Mouse (Mus musculus): ENCODE data around the gene Muc5b. TPM values are rescaled to one million over a fixed set of nuclear protein-coding genes. Genes with fewer than 3 reads are reported as not detected.
A peak's percentile ranks its signal among the peaks of the same experiment; 100 is the strongest.

Muc5b gene
- polyA plus RNA-seq, 1 experiment from 2014 or later = 0.17 TPM

GRCm38 (mm10) chr7:141870553-141870952 lies 31.7 kb downstream of the Muc5b start:
- DNase-seq (ENCODE audit: low spot score) = no peak
- no peak for ATAC-seq (ENCODE audit: low read depth)
- H3K9me3 ChIP-seq (ENCODE audit: control insufficient read depth, low read length) = no peaks in the 10 kb centered on the region
- no peak overlapping the region for H3K9ac ChIP-seq (ENCODE audit: low read depth, low read length)
- peaks cover 23% of the 10 kb centered on the region; the same call in 1 of the 2 replicates for H3K36me3 ChIP-seq (ENCODE audit: control insufficient read depth, insufficient read depth, low read length)
- no peak overlapping the region for H3K4me3 ChIP-seq (ENCODE audit: low read depth, low read length)
- H3K4me1 ChIP-seq (ENCODE audit: control insufficient read depth, insufficient read depth, low read length) = no peaks in the 10 kb centered on the region
- no peaks in the 10 kb centered on the region for H3K27me3 ChIP-seq (replicated peaks; ENCODE audit: control insufficient read depth, insufficient read depth, low read length)
- no peak overlapping the region for H3K4me2 ChIP-seq (ENCODE audit: low read depth, low read length)
- no peak overlapping the region for H3K27ac ChIP-seq (replicated peaks; ENCODE audit: low read depth, low read length)
- 84% methylated on average over 5 of the region's 5 CpGs for WGBS

DNA sequence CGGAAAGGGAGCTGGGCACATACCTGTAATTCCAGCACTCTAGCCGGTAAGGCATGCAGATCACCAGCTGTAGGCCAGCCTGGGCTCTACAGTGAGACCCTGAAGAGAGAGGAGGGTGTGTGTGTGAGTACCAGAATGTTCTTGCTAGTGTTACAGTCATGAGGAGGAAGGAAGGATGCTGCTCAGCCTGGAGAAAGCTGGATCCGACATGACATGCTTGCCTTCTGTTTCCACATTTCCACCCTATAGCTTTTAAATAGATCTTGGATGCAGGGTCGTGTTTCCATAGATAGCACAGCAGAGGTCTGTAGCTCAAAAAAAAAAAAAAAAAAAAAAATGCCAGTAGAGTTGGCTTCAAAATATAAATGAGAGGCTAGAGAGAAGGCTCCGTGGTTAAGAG lies 36.0 kb downstream of the Muc5b start:
- H3K9ac ChIP-seq (ENCODE audit: low read depth, low read length) = no peak overlapping the region
- DNase-seq (ENCODE audit: low spot score) (no peak), ATAC-seq (ENCODE audit: low read depth) (no peak)
- no peak overlapping the region for H3K4me3 ChIP-seq (ENCODE audit: low read depth, low read length)
- H3K27ac ChIP-seq (replicated peaks; ENCODE audit: low read depth, low read length) = no peak overlapping the region
- no peak overlapping the region for H3K4me2 ChIP-seq (ENCODE audit: low read depth, low read length)
- H3K27me3 ChIP-seq (replicated peaks; ENCODE audit: control insufficient read depth, insufficient read depth, low read length) = no peaks in the 10 kb centered on the region
- H3K4me1 ChIP-seq (ENCODE audit: control insufficient read depth, insufficient read depth, low read length) = no peaks in the 10 kb centered on the region
- no peaks in the 10 kb centered on the region for H3K9me3 ChIP-seq (ENCODE audit: control insufficient read depth, low read length)
- H3K36me3 ChIP-seq (ENCODE audit: control insufficient read depth, insufficient read depth, low read length) = peaks cover 40% of the 10 kb centered on the region; the same call in 1 of the 2 replicates
- 89% methylated on average over 5 of the region's 5 CpGs for WGBS

DNA sequence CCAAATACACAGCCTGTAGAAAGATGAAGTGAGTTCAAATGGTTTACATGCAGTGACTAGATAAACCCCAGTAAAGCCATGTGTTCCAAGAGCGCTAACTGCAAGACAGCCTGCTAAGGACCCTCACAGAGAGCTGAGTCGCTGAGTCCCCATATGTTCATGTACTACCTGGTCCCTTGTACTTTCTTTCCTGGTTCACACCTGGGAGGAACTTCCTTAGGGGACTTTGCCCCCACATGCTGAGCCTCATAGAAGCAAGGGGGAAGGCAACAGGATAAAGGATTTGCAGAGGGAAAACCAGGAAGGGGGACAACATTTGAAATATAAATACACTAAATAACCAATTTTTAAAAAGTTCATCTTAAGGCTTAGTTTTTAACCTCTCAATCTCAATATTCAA lies 39.9 kb downstream of the Muc5b start:
- no peak overlapping the region for H3K4me3 ChIP-seq (ENCODE audit: low read depth, low read length)
- no peak overlapping the region for H3K4me2 ChIP-seq (ENCODE audit: low read depth, low read length)
- no peak overlapping the region for H3K9ac ChIP-seq (ENCODE audit: low read depth, low read length)
- no peak for ATAC-seq (ENCODE audit: low read depth)
- H3K36me3 ChIP-seq (ENCODE audit: control insufficient read depth, insufficient read depth, low read length) = peaks cover 69% of the 10 kb centered on the region
- no peak overlapping the region for H3K27ac ChIP-seq (replicated peaks; ENCODE audit: low read depth, low read length)
- WGBS = 98% methylated on average over 2 of the region's 2 CpGs
- H3K9me3 ChIP-seq (ENCODE audit: control insufficient read depth, low read length) = no peaks in the 10 kb centered on the region
- DNase-seq (ENCODE audit: low spot score) = no peak
- H3K27me3 ChIP-seq (replicated peaks; ENCODE audit: control insufficient read depth, insufficient read depth, low read length) = no peaks in the 10 kb centered on the region
- H3K4me1 ChIP-seq (ENCODE audit: control insufficient read depth, insufficient read depth, low read length) = no peaks in the 10 kb centered on the region

DNA sequence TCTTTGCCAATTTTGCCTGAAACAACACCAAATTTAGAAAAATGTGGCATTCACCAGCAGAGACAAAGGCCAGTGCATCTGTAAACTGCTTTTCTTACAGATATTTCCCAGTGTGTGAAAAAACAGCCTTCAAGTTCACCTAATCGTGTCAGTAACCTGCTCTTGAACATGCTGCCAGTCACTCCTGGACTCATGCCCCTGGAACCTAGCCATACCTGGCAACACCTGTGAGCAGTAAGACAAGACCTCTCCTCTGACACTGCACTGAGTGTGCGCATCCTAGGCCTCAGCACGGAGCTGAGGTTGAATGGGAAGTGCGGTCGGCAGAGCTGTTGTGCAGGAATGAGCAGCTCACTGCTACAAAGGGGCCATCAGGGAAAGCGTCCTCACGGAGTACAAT lies 53.3 kb downstream of the Muc5b start:
- H3K4me3 ChIP-seq (ENCODE audit: low read depth, low read length) = no peak overlapping the region
- WGBS = 95% methylated on average over 7 of the region's 7 CpGs
- ATAC-seq (ENCODE audit: low read depth) = no peak

GRCm38 (mm10) chr7:141901825-141902224 lies 63.0 kb downstream of the Muc5b start:
- WGBS = under 1% methylated on average over 15 of the region's 16 CpGs
- ATAC-seq (ENCODE audit: low read depth) = peak; percentile 34
- Histone ChIP-seq H3K36me3 (ENCODE audit: control insufficient read depth, insufficient read depth, low read length) (no peaks in the 10 kb centered on the region), H3K4me3 (ENCODE audit: low read depth, low read length) (peak overlapping the region; percentile 63), H3K9me3 (ENCODE audit: control insufficient read depth, low read length) (no peaks in the 10 kb centered on the region), H3K4me2 (ENCODE audit: low read depth, low read length) (peak overlapping the region; percentile 74), H3K4me1 (ENCODE audit: control insufficient read depth, insufficient read depth, low read length) (peaks cover 21% of the 10 kb centered on the region), H3K9ac (ENCODE audit: low read depth, low read length) (peak overlapping the region; percentile 87), H3K27me3 (replicated peaks; ENCODE audit: control insufficient read depth, insufficient read depth, low read length) (0 out of 2 replicates have a peak, but pooled peaks cover 4% of the 10 kb centered on the region), H3K27ac (replicated peaks; ENCODE audit: low read depth, low read length) (peak overlapping the region; percentile 45; the same call in 1 of the 2 replicates)
- peak; percentile 6 for DNase-seq (ENCODE audit: low spot score)

More for the DNA sequence above, 53.3 kb downstream of the Muc5b start:
- Histone ChIP-seq H3K4me1 (ENCODE audit: control insufficient read depth, insufficient read depth, low read length) (no peaks in the 10 kb centered on the region), H3K9ac (ENCODE audit: low read depth, low read length) (no peak overlapping the region), H3K9me3 (ENCODE audit: control insufficient read depth, low read length) (no peaks in the 10 kb centered on the region), H3K36me3 (ENCODE audit: control insufficient read depth, insufficient read depth, low read length) (peaks cover 59% of the 10 kb centered on the region), H3K27me3 (replicated peaks; ENCODE audit: control insufficient read depth, insufficient read depth, low read length) (no peaks in the 10 kb centered on the region), H3K4me2 (ENCODE audit: low read depth, low read length) (no peak overlapping the region), H3K27ac (replicated peaks; ENCODE audit: low read depth, low read length) (no peak overlapping the region)
- no peak for DNase-seq (ENCODE audit: low spot score)

- WGBS = under 1% methylated on average over 26 of the region's 44 CpGs
- no peaks in the 10 kb centered on the region for H3K36me3 ChIP-seq (ENCODE audit: control insufficient read depth, insufficient read depth, low read length)
- peak overlapping the region; percentile 74 for H3K4me2 ChIP-seq (ENCODE audit: low read depth, low read length)
- H3K9me3 ChIP-seq (ENCODE audit: control insufficient read depth, low read length) = no peaks in the 10 kb centered on the region
- 0 out of 2 replicates have a peak, but pooled peaks cover 4% of the 10 kb centered on the region for H3K27me3 ChIP-seq (replicated peaks; ENCODE audit: control insufficient read depth, insufficient read depth, low read length)
- peaks cover 21% of the 10 kb centered on the region for H3K4me1 ChIP-seq (ENCODE audit: control insufficient read depth, insufficient read depth, low read length)
- ATAC-seq (ENCODE audit: low read depth) (peak; percentile 96), DNase-seq (ENCODE audit: low spot score) (peak; percentile 99)
- H3K9ac ChIP-seq (ENCODE audit: low read depth, low read length) = peak overlapping the region; percentile 87
- peak overlapping the region; percentile 56 for H3K27ac ChIP-seq (replicated peaks; ENCODE audit: low read depth, low read length)
- H3K4me3 ChIP-seq (ENCODE audit: low read depth, low read length) = peak overlapping the region; percentile 63
Observed at GRCm38 (mm10) chr7:141902269-141902729, 63.4 kb downstream of the Muc5b start.

- DNase-seq (ENCODE audit: low spot score) (no peak), ATAC-seq (ENCODE audit: low read depth) (no peak)
- H3K9ac ChIP-seq (ENCODE audit: low read depth, low read length) = peak overlapping the region; percentile 63
- 63% methylated on average over 4 of the region's 4 CpGs for WGBS
- peak overlapping the region; percentile 74 for H3K4me2 ChIP-seq (ENCODE audit: low read depth, low read length)
- no peaks in the 10 kb centered on the region for H3K9me3 ChIP-seq (ENCODE audit: control insufficient read depth, low read length)
- H3K36me3 ChIP-seq (ENCODE audit: control insufficient read depth, insufficient read depth, low read length) = no peaks in the 10 kb centered on the region
- H3K27ac ChIP-seq (replicated peaks; ENCODE audit: low read depth, low read length) = peak overlapping the region; percentile 56; the same call in 1 of the 2 replicates
- H3K4me1 ChIP-seq (ENCODE audit: control insufficient read depth, insufficient read depth, low read length) = peaks cover 21% of the 10 kb centered on the region
- 0 out of 2 replicates have a peak, but pooled peaks cover 4% of the 10 kb centered on the region for H3K27me3 ChIP-seq (replicated peaks; ENCODE audit: control insufficient read depth, insufficient read depth, low read length)
- peak overlapping the region; percentile 63 for H3K4me3 ChIP-seq (ENCODE audit: low read depth, low read length)
Observed at GRCm38 (mm10) chr7:141902791-141903190, 63.9 kb downstream of the Muc5b start.

DNA sequence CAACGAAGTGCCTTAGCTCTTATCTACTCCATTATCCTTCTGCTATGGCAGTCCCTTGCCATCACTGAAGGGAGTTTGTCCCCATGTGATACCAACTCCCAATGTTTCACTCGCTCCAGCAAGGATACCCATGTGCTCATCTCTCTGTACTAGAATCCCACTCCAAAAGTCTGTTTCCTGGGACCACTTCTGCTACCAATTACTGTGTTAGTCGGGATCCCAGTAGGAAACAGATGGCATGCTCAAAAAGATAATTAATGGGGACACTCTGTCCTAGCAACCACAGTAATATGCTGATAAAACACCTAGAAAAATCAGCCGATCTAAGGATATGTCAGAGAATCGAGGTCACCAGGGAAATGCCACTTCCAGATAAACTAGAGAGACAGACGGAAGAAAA lies 69.7 kb downstream of the Muc5b start:
- Histone ChIP-seq H3K4me3 (ENCODE audit: low read depth, low read length) (no peak overlapping the region), H3K27ac (replicated peaks; ENCODE audit: low read depth, low read length) (no peak overlapping the region), H3K4me1 (ENCODE audit: control insufficient read depth, insufficient read depth, low read length) (peaks cover 2% of the 10 kb centered on the region; the same call in 1 of the 2 replicates), H3K9me3 (ENCODE audit: control insufficient read depth, low read length) (no peaks in the 10 kb centered on the region), H3K36me3 (ENCODE audit: control insufficient read depth, insufficient read depth, low read length) (no peaks in the 10 kb centered on the region), H3K4me2 (ENCODE audit: low read depth, low read length) (no peak overlapping the region), H3K9ac (ENCODE audit: low read depth, low read length) (no peak overlapping the region), H3K27me3 (replicated peaks; ENCODE audit: control insufficient read depth, insufficient read depth, low read length) (0 out of 2 replicates have a peak, but pooled peaks cover 4% of the 10 kb centered on the region)
- WGBS = 61% methylated on average over 6 of the region's 6 CpGs
- ATAC-seq (ENCODE audit: low read depth) (no peak), DNase-seq (ENCODE audit: low spot score) (no peak)

DNA sequence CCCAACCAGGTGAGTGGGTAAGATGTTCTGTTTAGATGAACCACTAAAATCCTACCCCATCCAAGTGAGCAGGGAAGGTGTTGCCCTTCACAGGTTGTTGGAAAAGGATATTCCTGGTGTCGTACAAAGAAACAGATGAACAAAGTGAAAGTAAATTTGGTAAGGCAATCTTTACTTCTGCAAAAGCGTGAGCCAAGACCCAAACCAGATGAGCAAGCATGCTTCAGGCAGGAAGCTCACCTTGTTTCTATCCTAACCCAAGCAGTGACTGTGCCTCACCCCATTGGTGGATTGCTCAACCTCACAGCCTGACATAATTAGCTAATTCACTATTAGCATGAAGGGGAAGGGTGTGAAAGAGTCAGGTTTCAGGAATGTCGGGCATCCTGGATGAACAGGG lies 72.4 kb downstream of the Muc5b start:
- Histone ChIP-seq H3K9me3 (ENCODE audit: control insufficient read depth, low read length) (no peaks in the 10 kb centered on the region), H3K4me3 (ENCODE audit: low read depth, low read length) (no peak overlapping the region), H3K36me3 (ENCODE audit: control insufficient read depth, insufficient read depth, low read length) (no peaks in the 10 kb centered on the region), H3K27ac (replicated peaks; ENCODE audit: low read depth, low read length) (no peak overlapping the region), H3K27me3 (replicated peaks; ENCODE audit: control insufficient read depth, insufficient read depth, low read length) (no peaks in the 10 kb centered on the region), H3K4me1 (ENCODE audit: control insufficient read depth, insufficient read depth, low read length) (peaks cover 2% of the 10 kb centered on the region; the same call in 1 of the 2 replicates), H3K4me2 (ENCODE audit: low read depth, low read length) (no peak overlapping the region), H3K9ac (ENCODE audit: low read depth, low read length) (no peak overlapping the region)
- no peak for ATAC-seq (ENCODE audit: low read depth)
- 57% methylated on average over 3 of the region's 3 CpGs for WGBS
- DNase-seq (ENCODE audit: low spot score) = peak; percentile 30

All from embryonic facial prominence, embryonic 14.5 days (tissue).